Mouse (Mus musculus) gastrocnemius, adult 18-20 months (tissue): ENCODE measurements at regions not wholly inside any gene's neighbourhood (a gene's known extent, or its start where the extent isn't known, plus 50 kb on each side); places are given as distances from the start of the nearest gene placed in this dataset.
"Not testable (repeated sequence)": the region's sequence is repeated elsewhere in the genome, so short reads cannot be mapped to it uniquely, and the experiment has no call there.

Experiments used
- DNase-seq: peaks from one replicate; pipeline ENCODE4 v3.0.0; 2021; ENCODE audit warnings: low spot score

DNA sequence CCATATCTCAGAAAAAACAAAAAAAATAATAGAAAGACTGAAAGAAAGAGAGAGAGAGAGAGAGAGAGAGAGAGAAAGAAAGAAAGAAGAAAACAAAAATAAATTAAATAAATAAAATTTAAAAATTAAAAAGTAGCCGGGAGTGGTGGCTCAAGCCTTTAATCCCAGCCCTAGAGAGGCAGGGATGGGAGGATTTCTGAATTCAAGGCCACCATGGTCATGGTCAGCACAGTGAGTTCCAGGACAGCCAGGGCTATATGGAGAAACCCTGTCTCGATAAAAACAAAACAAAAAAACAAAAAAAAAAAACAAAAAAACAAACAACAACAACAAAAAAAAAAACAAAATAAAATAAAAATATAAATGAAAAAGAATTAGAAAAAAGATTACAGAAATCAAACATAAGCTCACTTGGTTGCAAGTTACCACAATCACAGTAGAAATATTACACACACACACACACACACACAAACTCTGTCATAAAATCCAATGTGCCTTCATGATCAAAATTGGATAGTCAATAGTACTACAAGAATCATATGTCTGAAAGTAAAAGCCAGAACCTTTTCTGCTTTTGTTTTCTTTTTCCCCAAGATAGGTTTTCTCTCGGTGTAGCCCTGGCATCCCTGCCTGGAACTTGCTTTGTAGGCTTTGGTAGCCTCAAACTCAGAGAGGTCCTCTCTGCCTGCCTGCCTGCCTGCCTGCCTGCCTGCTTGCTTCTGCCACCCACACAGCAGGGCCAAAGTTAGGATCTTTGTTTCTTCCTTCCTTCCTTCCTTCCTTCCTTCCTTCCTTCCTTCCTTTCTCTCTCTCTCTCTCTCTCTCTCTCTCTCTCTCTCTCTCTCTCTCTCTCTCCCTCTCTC is 476.1 kb upstream of the Olfr161 start:
- peak; percentile 25 for DNase-seq

DNA sequence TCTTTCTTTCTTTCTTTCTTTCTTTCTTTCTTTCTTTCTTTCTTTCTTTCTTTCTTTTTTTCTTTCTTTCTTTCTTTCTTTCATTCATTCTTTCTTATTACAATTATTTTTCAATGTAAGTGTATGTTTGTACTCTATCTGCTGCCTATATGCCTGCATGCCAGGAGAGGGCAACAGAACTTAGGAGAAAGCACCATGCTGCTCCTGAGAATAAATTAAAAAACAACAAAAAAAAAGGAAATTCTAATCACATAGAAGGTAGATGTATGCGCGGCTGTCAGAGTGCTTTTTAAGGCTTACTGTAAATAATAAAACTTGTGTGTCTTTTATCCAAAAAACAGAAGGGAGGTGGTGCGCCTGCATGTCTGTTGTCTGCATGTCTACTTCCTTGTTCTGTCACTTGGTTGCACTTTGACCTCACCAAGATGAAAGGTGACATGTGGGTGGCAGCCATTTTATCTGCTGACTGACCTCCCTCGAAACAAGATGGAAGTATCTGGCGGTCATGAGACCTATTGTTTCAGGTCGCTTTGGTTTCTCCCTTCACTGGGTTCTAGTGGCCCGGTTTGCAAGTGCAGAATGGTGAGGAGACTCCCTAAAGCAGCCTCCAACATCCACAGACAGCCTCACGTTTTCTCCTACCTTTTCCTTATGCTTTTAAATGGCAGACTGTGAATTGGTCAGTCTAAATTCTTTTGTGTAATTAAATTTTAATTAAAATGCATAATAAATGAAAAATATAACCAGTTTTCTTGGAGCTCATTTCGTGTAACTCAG is 475.3 kb upstream of the Olfr161 start:
- DNase-seq: peak; percentile 29

DNA sequence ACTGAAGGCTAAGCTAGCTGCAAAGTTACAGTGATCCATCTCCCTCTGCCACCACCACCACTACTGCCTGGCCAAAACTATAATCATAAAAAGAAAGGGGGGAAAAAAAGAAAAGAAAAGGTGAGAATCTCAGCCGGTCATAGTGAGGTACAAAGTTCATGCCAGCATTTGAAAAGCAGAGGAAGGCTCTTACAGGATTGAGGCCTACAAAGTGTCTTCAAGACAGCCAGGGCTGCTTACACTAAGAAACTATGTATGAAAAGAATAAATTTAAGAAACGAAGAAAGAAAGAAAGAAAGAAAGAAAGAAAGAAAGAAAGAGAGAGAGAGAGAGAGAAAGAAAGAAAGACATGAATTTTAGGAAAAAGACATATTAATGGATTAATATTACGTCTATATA is 474.7 kb upstream of the Olfr161 start:
- peak; percentile 65 for DNase-seq

DNA sequence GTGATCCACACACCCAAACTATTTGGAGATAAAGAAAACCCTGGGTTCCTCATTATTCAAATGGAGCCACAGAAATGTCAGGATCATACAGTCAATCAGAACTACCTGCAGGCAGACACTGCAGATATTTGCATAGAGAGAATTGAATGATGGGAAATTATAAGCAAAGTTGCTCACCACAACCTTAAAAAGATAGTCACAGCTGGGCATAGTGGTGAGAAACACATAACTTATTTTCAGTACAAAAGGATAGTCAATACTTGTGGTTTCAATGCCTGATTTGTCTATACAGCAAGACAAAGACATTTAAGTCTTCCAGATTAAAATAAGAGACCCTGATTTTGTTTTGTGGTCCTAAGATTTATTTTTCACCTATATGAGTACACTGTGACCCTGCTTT is 469.6 kb upstream of the Olfr161 start:
- not testable (repeated sequence) for DNase-seq

DNA sequence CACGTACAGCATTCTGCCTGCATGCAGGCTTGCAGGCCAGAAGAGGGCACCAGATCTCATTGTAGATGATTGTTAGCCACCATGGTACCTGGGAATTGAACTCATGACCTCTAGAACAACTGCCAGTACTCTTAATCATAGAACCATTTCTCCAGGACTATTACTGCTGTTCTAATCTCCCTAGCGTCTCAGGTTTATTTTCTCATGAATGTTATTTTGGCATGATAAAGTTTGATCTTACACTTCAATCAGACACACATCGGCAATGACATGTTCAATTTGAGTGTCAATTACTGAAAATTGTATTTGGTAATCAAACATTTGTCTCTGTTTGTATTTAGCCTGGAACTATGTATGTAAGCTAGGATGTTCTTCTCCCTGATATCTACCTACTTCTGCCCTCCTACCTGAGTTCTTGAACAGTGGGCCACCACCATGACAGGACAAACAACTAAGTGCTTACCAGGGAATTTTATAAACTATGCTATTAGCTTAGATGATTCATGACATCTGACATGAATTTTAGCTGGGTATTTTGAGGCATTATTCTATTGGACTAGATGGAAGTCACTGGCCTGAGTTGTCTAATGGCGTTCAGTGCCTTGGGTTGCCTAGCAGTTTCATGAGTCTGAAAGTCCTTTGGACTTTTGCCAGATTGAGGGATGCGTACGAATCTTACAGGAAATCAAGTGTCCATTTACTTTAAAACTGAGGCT is 468.5 kb upstream of the Olfr161 start:
- not testable (repeated sequence) for DNase-seq

DNA sequence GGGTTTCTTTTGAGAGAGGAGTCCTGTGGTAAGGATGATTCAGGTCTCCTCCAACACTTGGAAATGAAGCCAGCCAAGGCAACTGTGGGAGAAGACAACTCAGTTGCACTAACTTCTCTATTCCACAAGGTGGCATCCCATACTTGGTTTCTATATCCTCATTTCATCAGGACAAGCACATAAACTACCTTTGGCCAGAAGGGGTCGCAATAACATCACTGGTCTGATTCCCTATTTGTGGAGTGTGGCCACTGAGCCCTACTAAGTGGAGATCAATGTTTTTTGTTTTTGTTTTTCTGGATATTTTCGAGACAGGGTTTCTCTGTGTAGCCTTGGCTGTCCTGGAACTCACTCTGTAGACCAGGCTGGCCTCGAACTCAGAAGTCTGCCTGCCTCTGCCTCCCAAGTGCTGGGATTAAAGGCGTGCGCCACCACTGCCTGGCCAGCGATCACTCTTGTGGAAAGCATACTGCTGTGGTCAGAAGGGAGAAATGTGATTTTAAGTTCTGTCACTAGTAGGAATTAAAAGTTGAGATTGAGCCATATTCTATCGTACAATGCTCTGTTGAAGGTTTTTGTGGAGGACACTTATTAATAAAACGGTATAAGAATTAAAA is 467.9 kb upstream of the Olfr161 start:
- peak; percentile 45 for DNase-seq

DNA sequence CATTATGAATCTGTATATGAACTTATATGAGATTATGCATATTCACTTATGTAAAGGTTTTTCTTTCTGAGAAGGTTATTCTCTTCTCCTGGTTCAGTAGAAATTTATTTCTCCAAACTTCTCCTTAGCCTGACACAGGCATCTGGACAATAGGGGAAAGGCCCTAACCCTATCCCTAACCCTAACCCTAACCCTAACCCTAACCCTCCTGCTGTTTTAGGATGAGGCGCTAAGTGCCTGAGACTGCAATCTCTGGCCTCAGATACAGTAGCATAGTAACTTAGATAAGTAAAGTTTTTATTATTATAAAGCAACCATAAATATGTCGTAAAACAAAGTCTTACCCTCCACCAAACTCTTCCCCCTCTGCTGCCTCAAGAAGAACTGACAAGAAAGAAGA is 463.5 kb upstream of the Olfr161 start:
- peak; percentile 2 for DNase-seq
